Mouse (Mus musculus): ENCODE data around the gene Prtn3. TPM values are rescaled to one million over a fixed set of nuclear protein-coding genes. Genes with fewer than 3 reads are reported as not detected.
A peak's percentile ranks its signal among the peaks of the same experiment; 100 is the strongest.

The Prtn3 gene
- polyA plus RNA-seq, 1 experiment from 2014 or later: 13.3 TPM

DNA sequence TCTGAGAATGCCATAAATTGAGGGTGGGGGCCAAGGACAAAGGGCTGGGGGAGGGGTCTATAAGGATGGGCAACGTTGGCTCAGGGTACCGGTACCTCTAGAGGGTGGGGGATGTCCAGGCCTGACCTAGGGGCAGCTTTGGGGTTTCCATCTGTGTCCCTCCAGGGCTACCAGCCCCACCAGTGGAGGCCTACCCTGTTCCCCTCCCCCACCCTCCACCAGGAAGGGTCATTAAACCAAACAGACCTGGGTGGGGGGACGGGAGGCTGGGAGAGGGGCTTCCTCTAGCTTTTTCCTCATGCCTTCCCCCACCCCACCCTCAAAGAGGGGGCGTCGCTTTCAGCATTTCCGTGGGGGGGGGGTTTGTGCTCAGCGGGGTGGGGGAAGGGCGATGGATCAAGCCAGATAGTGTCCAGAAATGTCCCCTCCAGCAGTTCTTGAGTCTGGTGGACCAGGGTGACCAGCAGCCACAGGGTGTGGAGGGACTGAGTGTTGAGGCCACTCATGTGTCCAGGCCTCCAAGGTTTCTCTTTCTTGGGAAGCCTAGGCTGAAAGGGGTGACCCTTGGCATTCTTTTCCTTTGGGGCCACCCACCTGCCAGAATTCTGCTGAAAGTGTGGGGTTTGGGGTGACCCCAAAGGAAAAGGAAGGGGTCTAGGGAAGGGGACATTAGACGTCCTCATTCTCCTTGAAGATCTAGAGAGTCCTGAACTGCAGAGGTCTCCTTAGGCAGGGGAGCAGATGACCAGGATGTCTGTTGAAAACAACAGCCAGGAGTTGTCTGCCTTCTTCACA is 54.8 kb downstream of the Prtn3 start:
- Histone ChIP-seq H3K27ac (ENCODE audit: low read depth, low read length) (peak overlapping the region; percentile 59; the same call in 1 of the 2 replicates), H3K36me3 (ENCODE audit: control insufficient read depth, insufficient read depth, low read length) (no peaks in the 10 kb centered on the region), H3K4me2 (ENCODE audit: low read depth, low read length, severe bottlenecking) (peak overlapping the region; percentile 83), H3K4me3 (ENCODE audit: low read depth, low read length) (peak overlapping the region; percentile 86), H3K27me3 (ENCODE audit: control insufficient read depth, insufficient read depth, low read length) (no peaks in the 10 kb centered on the region; the same call in 1 of the 2 replicates), H3K9ac (ENCODE audit: low read length) (peak overlapping the region; percentile 49), H3K9me3 (ENCODE audit: control insufficient read depth, low read length) (no peaks in the 10 kb centered on the region), H3K4me1 (replicated peaks; ENCODE audit: control insufficient read depth, insufficient read depth, low read length) (peaks cover 9% of the 10 kb centered on the region)
- WGBS: 19% methylated on average over 9 of the region's 9 CpGs
- ATAC-seq (replicated peaks; ENCODE audit: low FRiP score) (0 out of 2 replicates have a peak, but pooled peaks have one; percentile 10), DNase-seq (ENCODE audit: low spot score) (no peak)

DNA sequence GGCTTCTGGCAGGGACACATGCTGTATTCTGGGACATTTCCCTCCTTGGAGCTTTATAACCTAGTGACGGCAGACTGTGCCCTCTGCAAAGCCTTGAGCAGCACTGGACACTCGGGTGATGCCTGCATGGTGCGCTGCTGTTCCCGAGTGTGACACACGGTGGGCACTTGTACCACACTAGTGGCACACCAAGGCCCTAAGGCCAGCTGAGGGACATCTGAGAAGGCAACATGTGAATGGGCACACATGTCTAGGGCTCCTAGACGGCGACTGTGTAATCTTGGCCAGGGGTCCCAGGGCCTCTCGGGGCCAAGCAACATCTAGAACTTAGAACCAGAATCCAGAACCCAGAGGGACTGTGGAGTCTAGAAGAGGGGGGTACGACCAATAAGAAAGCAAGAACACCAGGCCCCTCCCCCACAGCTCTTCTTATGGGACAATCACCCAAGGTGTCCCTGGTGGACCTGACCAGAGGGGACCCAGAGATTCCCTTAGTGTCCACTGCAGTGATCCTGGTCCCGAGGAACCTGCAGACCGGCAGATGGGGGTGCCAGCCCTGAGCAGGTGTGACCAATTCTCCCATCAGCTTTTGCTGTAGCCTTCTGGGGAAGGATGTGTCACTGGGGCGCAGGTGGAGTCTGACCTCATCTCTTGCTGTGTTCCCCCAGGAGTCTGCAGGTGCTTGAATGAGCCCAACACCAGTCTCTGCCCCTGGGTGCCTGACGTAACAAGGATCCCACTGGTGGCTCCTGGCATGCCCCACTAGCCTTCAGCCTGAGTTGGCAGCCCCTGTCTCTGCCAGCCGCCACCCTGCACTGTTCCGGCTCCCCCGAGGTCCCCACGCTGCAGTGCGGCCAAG is 55.9 kb downstream of the Prtn3 start:
- no peaks in the 10 kb centered on the region for H3K36me3 ChIP-seq (ENCODE audit: control insufficient read depth, insufficient read depth, low read length)
- no peak overlapping the region for H3K9ac ChIP-seq (ENCODE audit: low read length)
- no peak overlapping the region for H3K27ac ChIP-seq (ENCODE audit: low read depth, low read length)
- no peak overlapping the region for H3K4me3 ChIP-seq (ENCODE audit: low read depth, low read length)
- H3K9me3 ChIP-seq (ENCODE audit: control insufficient read depth, low read length): no peaks in the 10 kb centered on the region
- H3K4me2 ChIP-seq (ENCODE audit: low read depth, low read length, severe bottlenecking): no peak overlapping the region
- H3K27me3 ChIP-seq (ENCODE audit: control insufficient read depth, insufficient read depth, low read length): no peaks in the 10 kb centered on the region
- WGBS: 91% methylated on average over 18 of the region's 18 CpGs
- DNase-seq (ENCODE audit: low spot score): no peak
- peaks cover 9% of the 10 kb centered on the region for H3K4me1 ChIP-seq (replicated peaks; ENCODE audit: control insufficient read depth, insufficient read depth, low read length)
- no peak for ATAC-seq (replicated peaks; ENCODE audit: low FRiP score)

DNA sequence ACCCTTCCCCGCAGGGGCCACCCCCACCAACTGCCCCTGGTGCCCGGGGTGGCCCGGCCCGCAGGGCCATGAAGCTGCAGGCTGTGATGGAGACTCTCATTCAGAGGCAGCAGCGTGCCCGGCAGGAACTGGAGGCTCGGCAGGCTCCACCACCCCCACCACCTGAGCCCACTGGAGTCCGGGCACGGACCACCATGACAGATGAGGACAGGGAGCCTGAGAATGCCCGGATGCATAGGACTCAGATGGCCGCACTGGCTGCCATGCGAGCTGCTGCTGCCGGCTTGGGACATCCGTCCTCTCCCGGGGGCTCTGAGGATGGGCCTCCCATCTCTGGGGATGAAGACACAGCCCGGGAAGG is 56.5 kb downstream of the Prtn3 start:
- peaks cover 9% of the 10 kb centered on the region for H3K4me1 ChIP-seq (replicated peaks; ENCODE audit: control insufficient read depth, insufficient read depth, low read length)

DNA sequence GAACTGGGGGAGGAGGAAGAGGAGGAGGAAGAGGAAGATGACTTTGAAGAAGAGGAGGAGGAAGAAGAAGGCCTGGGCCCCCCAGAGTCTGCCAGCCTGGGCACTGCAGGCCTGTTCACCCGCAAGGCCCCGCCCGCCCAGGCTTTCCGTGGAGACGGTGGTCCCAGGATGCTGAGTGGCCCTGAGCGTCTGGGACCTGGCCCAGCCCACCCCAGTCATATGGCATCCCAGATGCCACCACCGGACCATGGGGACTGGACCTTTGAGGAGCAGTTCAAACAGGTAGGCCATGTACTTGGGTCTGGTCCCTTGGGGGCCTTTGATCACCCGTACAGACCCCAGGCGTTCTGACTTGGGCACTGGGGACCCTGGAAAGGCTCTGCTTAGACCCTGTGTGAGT is 57.5 kb downstream of the Prtn3 start:
- Histone ChIP-seq H3K4me3 (ENCODE audit: low read depth, low read length) (no peak overlapping the region), H3K9me3 (ENCODE audit: control insufficient read depth, low read length) (no peaks in the 10 kb centered on the region), H3K27me3 (ENCODE audit: control insufficient read depth, insufficient read depth, low read length) (no peaks in the 10 kb centered on the region), H3K27ac (ENCODE audit: low read depth, low read length) (no peak overlapping the region), H3K4me2 (ENCODE audit: low read depth, low read length, severe bottlenecking) (no peak overlapping the region), H3K9ac (ENCODE audit: low read length) (no peak overlapping the region), H3K36me3 (ENCODE audit: control insufficient read depth, insufficient read depth, low read length) (no peaks in the 10 kb centered on the region), H3K4me1 (replicated peaks; ENCODE audit: control insufficient read depth, insufficient read depth, low read length) (peaks cover 9% of the 10 kb centered on the region)
- ATAC-seq (replicated peaks; ENCODE audit: low FRiP score) (no peak), DNase-seq (ENCODE audit: low spot score) (no peak)
- WGBS: 84% methylated on average over 9 of the region's 9 CpGs

More for the DNA sequence above, 56.5 kb downstream of the Prtn3 start:
- Histone ChIP-seq H3K4me3 (ENCODE audit: low read depth, low read length) (no peak overlapping the region), H3K9me3 (ENCODE audit: control insufficient read depth, low read length) (no peaks in the 10 kb centered on the region), H3K4me2 (ENCODE audit: low read depth, low read length, severe bottlenecking) (no peak overlapping the region), H3K27me3 (ENCODE audit: control insufficient read depth, insufficient read depth, low read length) (no peaks in the 10 kb centered on the region), H3K36me3 (ENCODE audit: control insufficient read depth, insufficient read depth, low read length) (no peaks in the 10 kb centered on the region), H3K9ac (ENCODE audit: low read length) (no peak overlapping the region), H3K27ac (ENCODE audit: low read depth, low read length) (no peak overlapping the region)
- ATAC-seq (replicated peaks; ENCODE audit: low FRiP score) (no peak), DNase-seq (ENCODE audit: low spot score) (no peak)
- WGBS: 94% methylated on average over 16 of the region's 16 CpGs

GRCm38 (mm10) chr10:79932736-79933135 is 58.5 kb downstream of the Prtn3 start:
- no peak overlapping the region for H3K4me3 ChIP-seq (ENCODE audit: low read depth, low read length)
- H3K36me3 ChIP-seq (ENCODE audit: control insufficient read depth, insufficient read depth, low read length): no peaks in the 10 kb centered on the region
- peaks cover 9% of the 10 kb centered on the region for H3K4me1 ChIP-seq (replicated peaks; ENCODE audit: control insufficient read depth, insufficient read depth, low read length)
- H3K27ac ChIP-seq (ENCODE audit: low read depth, low read length): no peak overlapping the region
- no peaks in the 10 kb centered on the region for H3K9me3 ChIP-seq (ENCODE audit: control insufficient read depth, low read length)
- ATAC-seq (replicated peaks; ENCODE audit: low FRiP score) (no peak), DNase-seq (ENCODE audit: low spot score) (no peak)
- no peak overlapping the region for H3K9ac ChIP-seq (ENCODE audit: low read length)
- H3K4me2 ChIP-seq (ENCODE audit: low read depth, low read length, severe bottlenecking): no peak overlapping the region
- WGBS: 32% methylated on average over 8 of the region's 8 CpGs
- H3K27me3 ChIP-seq (ENCODE audit: control insufficient read depth, insufficient read depth, low read length): no peaks in the 10 kb centered on the region

Small RNAs within 50 kb of the gene (microRNA-seq; reads per million reads assigned to microRNA genes)
- gene Mir6910 (ENCODE audit: insufficient number of aligned reads): not detected

Other genes starting within 250 kb of the Prtn3 start
- 9.4 and 9.9 TPM in 2 replicates for gene Shc2, start 236.6 kb upstream of the Prtn3 start, polyA plus RNA-seq (2014; fragmentation: Nextera tagmentation; extraction: Ambion mirVana)
- gene Odf3l2, start 228.7 kb upstream of the Prtn3 start, polyA plus RNA-seq (2014; fragmentation: Nextera tagmentation; extraction: Ambion mirVana): not detected in 2 replicates
- 0.59 and 0.83 TPM in 2 replicates for gene Madcam1, start 209.9 kb upstream of the Prtn3 start, polyA plus RNA-seq (2014; fragmentation: Nextera tagmentation; extraction: Ambion mirVana)
- gene Tpgs1, start 205.1 kb upstream of the Prtn3 start, polyA plus RNA-seq (2014; fragmentation: Nextera tagmentation; extraction: Ambion mirVana): 59.7 and 65.2 TPM in 2 replicates
- 180 and 185 TPM in 2 replicates for gene Cdc34, start 192.3 kb upstream of the Prtn3 start, polyA plus RNA-seq (2014; fragmentation: Nextera tagmentation; extraction: Ambion mirVana)
- gene Gzmm, start 185.5 kb upstream of the Prtn3 start, polyA plus RNA-seq (2014; fragmentation: Nextera tagmentation; extraction: Ambion mirVana): 0.81 and 0.92 TPM in 2 replicates
- 551 and 582 TPM in 2 replicates for gene Bsg, start 170.0 kb upstream of the Prtn3 start, polyA plus RNA-seq (2014; fragmentation: Nextera tagmentation; extraction: Ambion mirVana)
- 0.15 and 0.40 TPM in 2 replicates for gene Hcn2, start 157.8 kb upstream of the Prtn3 start, polyA plus RNA-seq (2014; fragmentation: Nextera tagmentation; extraction: Ambion mirVana)
- 41.1 and 44.8 TPM in 2 replicates for gene Polrmt, start 127.9 kb upstream of the Prtn3 start, polyA plus RNA-seq (2014; fragmentation: Nextera tagmentation; extraction: Ambion mirVana)
- gene Fgf22, start 119.4 kb upstream of the Prtn3 start, polyA plus RNA-seq (2014; fragmentation: Nextera tagmentation; extraction: Ambion mirVana): 0.36 and 0.40 TPM in 2 replicates
- gene Rnf126, start 107.5 kb upstream of the Prtn3 start, polyA plus RNA-seq (2014; fragmentation: Nextera tagmentation; extraction: Ambion mirVana): 118 TPM in 2 replicates
- 0.41 and 1.0 TPM in 2 replicates for gene Fstl3, start 97.2 kb upstream of the Prtn3 start, polyA plus RNA-seq (2014; fragmentation: Nextera tagmentation; extraction: Ambion mirVana)
- not detected in 2 replicates for gene Prss57, start 83.5 kb upstream of the Prtn3 start, polyA plus RNA-seq (2014; fragmentation: Nextera tagmentation; extraction: Ambion mirVana)
- gene Palm, start 80.9 kb upstream of the Prtn3 start, polyA plus RNA-seq (2014; fragmentation: Nextera tagmentation; extraction: Ambion mirVana): 140 and 157 TPM in 2 replicates
- 0.39 and 0.99 TPM in 2 replicates for gene Misp, start 53.5 kb upstream of the Prtn3 start, polyA plus RNA-seq (2014; fragmentation: Nextera tagmentation; extraction: Ambion mirVana)
- 261 and 295 TPM in 2 replicates for gene Ptbp1, start 20.0 kb upstream of the Prtn3 start, polyA plus RNA-seq (2014; fragmentation: Nextera tagmentation; extraction: Ambion mirVana)
- 131 and 146 TPM in 2 replicates for gene Plppr3, start 158 bp downstream of the Prtn3 start, polyA plus RNA-seq (2014; fragmentation: Nextera tagmentation; extraction: Ambion mirVana)
- gene Elane, start 11.8 kb downstream of the Prtn3 start, polyA plus RNA-seq (2014; fragmentation: Nextera tagmentation; extraction: Ambion mirVana): not detected in 2 replicates
- gene Cfd, start 16.4 kb downstream of the Prtn3 start, polyA plus RNA-seq (2014; fragmentation: Nextera tagmentation; extraction: Ambion mirVana): not detected in 2 replicates
- gene Med16, start 34.4 kb downstream of the Prtn3 start, polyA plus RNA-seq (2014; fragmentation: Nextera tagmentation; extraction: Ambion mirVana): 60.4 and 60.6 TPM in 2 replicates
- gene Gm26602, start 36.4 kb downstream of the Prtn3 start, polyA plus RNA-seq (2014; fragmentation: Nextera tagmentation; extraction: Ambion mirVana): 3.3 and 14.8 TPM in 2 replicates
- 0.55 and 1.0 TPM in 2 replicates for gene Kiss1r, start 42.5 kb downstream of the Prtn3 start, polyA plus RNA-seq (2014; fragmentation: Nextera tagmentation; extraction: Ambion mirVana)
- gene R3hdm4, start 46.7 kb downstream of the Prtn3 start, polyA plus RNA-seq (2014; fragmentation: Nextera tagmentation; extraction: Ambion mirVana): 135 and 145 TPM in 2 replicates
- gene Arid3a, start 52.6 kb downstream of the Prtn3 start, polyA plus RNA-seq (2014; fragmentation: Nextera tagmentation; extraction: Ambion mirVana): 5.4 and 6.6 TPM in 2 replicates
- 111 and 112 TPM in 2 replicates for gene Wdr18, start 85.7 kb downstream of the Prtn3 start, polyA plus RNA-seq (2014; fragmentation: Nextera tagmentation; extraction: Ambion mirVana)
- gene Grin3b, start 96.2 kb downstream of the Prtn3 start, polyA plus RNA-seq (2014; fragmentation: Nextera tagmentation; extraction: Ambion mirVana): 0.29 and 0.33 TPM in 2 replicates
- gene Tmem259, start 109.9 kb downstream of the Prtn3 start, polyA plus RNA-seq (2014; fragmentation: Nextera tagmentation; extraction: Ambion mirVana): 17.8 and 18.6 TPM in 2 replicates
- gene Cnn2, start 114.1 kb downstream of the Prtn3 start, polyA plus RNA-seq (2014; fragmentation: Nextera tagmentation; extraction: Ambion mirVana): 160 and 182 TPM in 2 replicates
- 3.4 and 3.9 TPM in 2 replicates for gene Abca7, start 122.0 kb downstream of the Prtn3 start, polyA plus RNA-seq (2014; fragmentation: Nextera tagmentation; extraction: Ambion mirVana)
- 4.6 and 4.9 TPM in 2 replicates for gene Arhgap45, start 142.2 kb downstream of the Prtn3 start, polyA plus RNA-seq (2014; fragmentation: Nextera tagmentation; extraction: Ambion mirVana)
- gene Polr2e, start 165.3 kb downstream of the Prtn3 start, polyA plus RNA-seq (2014; fragmentation: Nextera tagmentation; extraction: Ambion mirVana): 217 and 243 TPM in 2 replicates
- gene Gpx4, start 172.7 kb downstream of the Prtn3 start, polyA plus RNA-seq (2014; fragmentation: Nextera tagmentation; extraction: Ambion mirVana): 506 and 516 TPM in 2 replicates
- gene Sbno2, start 231.1 kb downstream of the Prtn3 start, polyA plus RNA-seq (2014; fragmentation: Nextera tagmentation; extraction: Ambion mirVana): 12.5 and 13.6 TPM in 2 replicates
- gene Stk11, start 241.3 kb downstream of the Prtn3 start, polyA plus RNA-seq (2014; fragmentation: Nextera tagmentation; extraction: Ambion mirVana): 26.5 and 31.6 TPM in 2 replicates

All from forebrain, embryonic 11.5 days (tissue).